Comparison of ENCODE assay signal across 8 mouse cellular contexts in the genomic region with DNA sequence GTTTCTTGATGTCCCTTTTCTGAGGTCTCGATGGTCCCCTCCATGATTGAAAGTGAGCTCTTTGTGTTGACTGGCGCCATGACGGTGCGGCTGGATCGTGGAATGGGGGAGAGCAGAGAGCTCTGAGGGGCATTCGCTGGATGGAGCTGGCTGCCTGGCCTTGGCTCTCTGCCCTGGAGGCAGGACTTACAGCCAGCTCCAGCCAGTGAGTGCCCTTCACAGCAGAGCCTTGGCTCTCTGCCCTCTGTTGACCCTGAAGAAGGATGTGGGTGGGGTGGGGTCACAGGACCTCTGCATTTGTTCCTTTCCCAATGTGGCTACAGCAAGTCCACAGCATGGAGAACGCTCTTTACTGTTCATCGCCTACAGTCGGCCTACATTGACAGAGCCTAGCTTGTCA. TPM values are rescaled to one million over a fixed set of nuclear protein-coding genes. Genes with fewer than 3 reads are reported as not detected.
DNase-seq lines count a peak whose midpoint lies in the region; ATAC-seq and TF ChIP-seq lines count a peak whose summit lies in the region.

No protein-coding gene starts in this region.

- intact Hi-C loops in gastrocnemius, adult 2 months (cut with DNase I): no loop called here
- intact Hi-C loops in left cerebral cortex, adult 2 months (cut with DNase I): no loop called here

- no peak overlapping the region for H3K4me3 ChIP-seq in gastrocnemius, adult 2 months
- H3K4me3 ChIP-seq in heart, embryonic 15.5 days: no peak overlapping the region
- no peak overlapping the region for H3K4me3 ChIP-seq in left cerebral cortex, adult 2 months

- peaks cover 4% of the 10 kb centered on the region; the same call in 1 of the 2 replicates for H3K4me1 ChIP-seq in heart, embryonic 15.5 days (replicated peaks)

- peak; percentile 34 for DNase-seq in gastrocnemius, adult 2 months
- no peak for DNase-seq in gastrocnemius, postnatal 10 days
- DNase-seq in adrenal gland, adult 8-10 months: peak; percentile 81
- DNase-seq in left cerebral cortex, adult 2 months (ENCODE audit: extremely low spot score in 1 of 2, low spot score in 2 of 2): peak; percentile 49 to 68
- peak; percentile 40 for DNase-seq in right cerebral cortex, postnatal 14 days
- DNase-seq in retina, postnatal 1 day: no peak

- no peaks in the 10 kb centered on the region for H3K27me3 ChIP-seq in heart, embryonic 15.5 days

- WGBS in heart, embryonic 15.5 days: 87% methylated on average over 9 of the region's 9 CpGs

- H3K4me2 ChIP-seq in heart, embryonic 15.5 days: no peak overlapping the region

- no peak for TF ChIP-seq CTCF in gastrocnemius, adult 2 months (IDR thresholded peaks at IDR 0.05)
- no peak for TF ChIP-seq CTCF in left cerebral cortex, adult 2 months (IDR thresholded peaks at IDR 0.05)

- ATAC-seq in heart, embryonic 15.5 days (replicated peaks; ENCODE audit: insufficient number of reproducible peaks, insufficient read depth, low FRiP score, low read depth): peak; percentile 47; the same call in 1 of the 2 replicates
- ATAC-seq in CD4-positive, CD25-positive, alpha-beta regulatory T cell, adult 4 months: no peak

- peak overlapping the region; percentile 53 for H3K27ac ChIP-seq in gastrocnemius, adult 2 months
- H3K27ac ChIP-seq in heart, embryonic 15.5 days: no peak overlapping the region
- peak overlapping the region; percentile 64 for H3K27ac ChIP-seq in left cerebral cortex, adult 2 months

- peaks cover 35% of the 10 kb centered on the region for H3K36me3 ChIP-seq in heart, embryonic 15.5 days

- H3K9me3 ChIP-seq in heart, embryonic 15.5 days (replicated peaks): no peaks in the 10 kb centered on the region

- H3K9ac ChIP-seq in heart, embryonic 15.5 days: no peak overlapping the region

RNA-seq across cellular contexts. Expression of a gene that starts 16.5 kb away (rescaled TPM):
- total RNA-seq in gastrocnemius, adult 2 months (2021): 1 to 10 TPM; 7.7 to 8.1 TPM
- 1 to 10 TPM; 7.1 to 7.5 TPM for total RNA-seq in gastrocnemius, postnatal 10 days (2021)
- total RNA-seq in adrenal gland, adult 8-10 months (2022): 10 to 100 TPM in 3 of 4 experiments, 1 to 10 TPM in 1; 8.2 to 15.9 (median 12.6) TPM
- 4.4 and 4.8 TPM in 2 replicates for polyA plus RNA-seq in heart, embryonic 15.5 days (2015; fragmentation: Nextera tagmentation; extraction: Ambion mirVana)
- total RNA-seq in left cerebral cortex, adult 2 months (2021): 10 to 100 TPM; 10.7 to 10.9 TPM
- 1 to 10 TPM; 3.7 to 7.1 TPM for polyA plus RNA-seq in CD4-positive, CD25-positive, alpha-beta regulatory T cell, adult 4 months (2017; shearing (Covaris generic))

RNA-seq across cellular contexts. Expression of a gene that starts 34.7 kb away (rescaled TPM):
- 10 to 100 TPM; 18.3 to 18.8 TPM for total RNA-seq in gastrocnemius, adult 2 months (2021)
- 10 to 100 TPM; 15.4 to 17.1 TPM for total RNA-seq in gastrocnemius, postnatal 10 days (2021)
- 10 to 100 TPM; 22.5 to 27.8 (median 25.1) TPM for total RNA-seq in adrenal gland, adult 8-10 months (2022)
- polyA plus RNA-seq in heart, embryonic 15.5 days (2015; fragmentation: Nextera tagmentation; extraction: Ambion mirVana): 21.0 and 21.9 TPM in 2 replicates
- 10 to 100 TPM; 20.4 to 20.7 TPM for total RNA-seq in left cerebral cortex, adult 2 months (2021)
- polyA plus RNA-seq in CD4-positive, CD25-positive, alpha-beta regulatory T cell, adult 4 months (2017; shearing (Covaris generic)): 10 to 100 TPM; 53.8 to 64.5 TPM

RNA-seq across cellular contexts. Expression of a gene that starts 35.0 kb away (rescaled TPM):
- 100 to 1,000 TPM in 1 of 2 experiments, 10 to 100 TPM in 1; 85.7 to 133 TPM for total RNA-seq in gastrocnemius, adult 2 months (2021)
- total RNA-seq in gastrocnemius, postnatal 10 days (2021): 10 to 100 TPM; 62.1 to 68.9 TPM
- total RNA-seq in adrenal gland, adult 8-10 months (2022): 10 to 100 TPM; 53.7 to 74.8 (median 58.0) TPM
- polyA plus RNA-seq in heart, embryonic 15.5 days (2015; fragmentation: Nextera tagmentation; extraction: Ambion mirVana): 111 and 152 TPM in 2 replicates
- 10 to 100 TPM; 45.8 to 49.5 TPM for total RNA-seq in left cerebral cortex, adult 2 months (2021)
- 10 to 100 TPM; 15.6 to 23.5 TPM for polyA plus RNA-seq in CD4-positive, CD25-positive, alpha-beta regulatory T cell, adult 4 months (2017; shearing (Covaris generic))

Comparison
In these comparisons a context has a peak if more than half of its experiments do, and no peak if none do; other contexts are left out.
1. DNase-seq: peak in gastrocnemius, adult 2 months (single experiment), adrenal gland, adult 8-10 months (single experiment), left cerebral cortex, adult 2 months (2 of 2) and right cerebral cortex, postnatal 14 days (single experiment); none in gastrocnemius, postnatal 10 days (single experiment) and retina, postnatal 1 day (single experiment).